9 mouse cellular contexts compared by ENCODE assay signal in the genomic region with DNA sequence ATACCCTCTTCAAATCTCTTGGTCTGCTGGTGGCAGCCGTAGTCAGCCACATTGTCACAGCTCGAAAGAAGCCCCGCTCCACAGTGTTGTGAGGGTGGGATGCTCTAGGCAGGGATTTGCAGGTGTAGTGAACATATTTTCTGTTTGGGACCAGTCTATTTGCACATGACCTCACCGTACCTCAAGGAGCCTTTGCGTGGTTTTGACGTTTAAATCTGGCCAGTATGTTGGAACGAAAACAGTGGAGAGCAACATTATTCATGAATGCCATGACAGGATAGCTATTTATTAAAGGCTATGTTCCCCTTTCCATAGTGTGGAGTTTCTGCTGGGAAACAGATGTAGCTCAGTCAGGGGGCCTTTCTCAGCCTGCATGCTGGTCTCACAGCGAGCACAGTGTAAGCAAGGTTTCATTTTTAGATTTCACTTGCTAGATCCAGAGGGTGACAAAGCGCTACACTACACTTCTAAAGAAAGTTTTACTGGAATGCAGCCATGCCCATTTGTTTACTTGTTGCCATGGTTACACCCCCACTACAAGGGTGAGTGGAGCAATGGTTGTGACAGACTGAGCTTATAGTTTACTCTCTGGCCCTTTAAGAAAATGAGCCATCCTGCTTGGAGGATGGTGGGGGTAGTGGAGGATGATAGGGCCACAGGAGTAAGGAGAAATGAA. TPM values are rescaled to one million over a fixed set of nuclear protein-coding genes. Genes with fewer than 3 reads are reported as not detected.
DNase-seq lines count a peak whose midpoint lies in the region; ATAC-seq and TF ChIP-seq lines count a peak whose summit lies in the region.
"Had no signal": no experiment of that assay in that cellular context is flagged by ENCODE, and none has a peak within 500 bp of the region (broad histone marks: within the 10 kb centered on the region; RNA-seq: fewer than 3 reads in every experiment).

No protein-coding gene starts in this region.

- no peak overlapping the region for H3K27ac ChIP-seq in forebrain, embryonic 14.5 days (ENCODE audit: low read depth, low read length)
- H3K27ac ChIP-seq in limb, embryonic 14.5 days (replicated peaks; ENCODE audit: low read depth, low read length), result no peak overlapping the region

- H3K9ac ChIP-seq in forebrain, embryonic 14.5 days (ENCODE audit: low read length), result no peak overlapping the region
- no peak overlapping the region for H3K9ac ChIP-seq in limb, embryonic 14.5 days (ENCODE audit: low read depth, low read length, severe bottlenecking)

- intact Hi-C loops in heart, postnatal 36 days (cut with DNase I), result no loop called here

- no peaks in the 10 kb centered on the region for H3K27me3 ChIP-seq in forebrain, embryonic 14.5 days (replicated peaks; ENCODE audit: control insufficient read depth, insufficient read depth, low read length)
- no peaks in the 10 kb centered on the region for H3K27me3 ChIP-seq in limb, embryonic 14.5 days (ENCODE audit: control insufficient read depth, insufficient read depth, low read length)

- TF ChIP-seq POLR2A in limb, embryonic 14.5 days (IDR thresholded peaks at IDR 0.05; ENCODE audit: borderline replicate concordance, extremely low read depth, insufficient read depth, insufficient read length), result no peak

- no peaks in the 10 kb centered on the region for H3K36me3 ChIP-seq in forebrain, embryonic 14.5 days (ENCODE audit: control insufficient read depth, insufficient read depth, low read length)
- H3K36me3 ChIP-seq in limb, embryonic 14.5 days (ENCODE audit: control insufficient read depth, insufficient read depth, low read length), result no peaks in the 10 kb centered on the region

- H3K4me1 ChIP-seq in forebrain, embryonic 14.5 days (ENCODE audit: control insufficient read depth, insufficient read depth, low read length), result peaks cover 4% of the 10 kb centered on the region; the same call in 1 of the 2 replicates
- no peaks in the 10 kb centered on the region for H3K4me1 ChIP-seq in limb, embryonic 14.5 days (ENCODE audit: control insufficient read depth, insufficient read depth, low read length)

- no peak overlapping the region for H3K4me2 ChIP-seq in forebrain, embryonic 14.5 days (ENCODE audit: low read length)
- no peak overlapping the region for H3K4me2 ChIP-seq in limb, embryonic 14.5 days (replicated peaks; ENCODE audit: low read depth, low read length, severe bottlenecking)

- no peaks in the 10 kb centered on the region for H3K9me3 ChIP-seq in forebrain, embryonic 14.5 days (replicated peaks; ENCODE audit: control insufficient read depth, low read length)
- no peaks in the 10 kb centered on the region for H3K9me3 ChIP-seq in limb, embryonic 14.5 days (ENCODE audit: control insufficient read depth, low read length)

- peak; percentile 63 to 68 for DNase-seq in heart, adult 18-20 months
- no peak for DNase-seq in heart, postnatal 36 days
- peak; percentile 58 for DNase-seq in Muller cell, postnatal 12 days (ENCODE audit: inconsistent ontology term)
- peak; percentile 85 for DNase-seq in forebrain, embryonic 14.5 days (ENCODE audit: low spot score)
- DNase-seq in limb, embryonic 14.5 days (ENCODE audit: low spot score), result peak; percentile 41
- no peak for DNase-seq in spleen, postnatal 36 days (ENCODE audit: low spot score in 2 of 2)
- no peak for DNase-seq in liver

- no peak overlapping the region for H3K4me3 ChIP-seq in forebrain, embryonic 14.5 days (ENCODE audit: low read depth, low read length)
- H3K4me3 ChIP-seq in limb, embryonic 14.5 days (replicated peaks; ENCODE audit: low read length), result no peak overlapping the region

- peak; percentile 80 for ATAC-seq in forebrain, embryonic 14.5 days
- ATAC-seq in limb, embryonic 14.5 days (ENCODE audit: low FRiP score, low read depth), result peak; percentile 34; the same call in 1 of the 2 replicates
- no peak for ATAC-seq in CD4-positive, CD25-positive, alpha-beta regulatory T cell, adult 4 months

- 51% methylated on average over 9 of the region's 9 CpGs for WGBS in forebrain, embryonic 14.5 days
- WGBS in limb, embryonic 14.5 days, result 67% methylated on average over 9 of the region's 9 CpGs

RNA-seq across cellular contexts. Expression of gene Arhgap44, which starts 52.3 kb away (rescaled TPM):
- 10 to 100 TPM; 21.5 to 23.3 TPM for total RNA-seq in heart, adult 18-20 months (2021)
- 10 to 100 TPM; 20.8 to 24.3 TPM for total RNA-seq in heart, postnatal 36 days (2021)
- 8.5 and 10.6 TPM in 2 replicates for polyA plus RNA-seq in forebrain, embryonic 14.5 days (2014; fragmentation: Nextera tagmentation; extraction: Ambion mirVana)
- 5.0 and 6.7 TPM in 2 replicates for polyA plus RNA-seq in limb, embryonic 14.5 days (2012; rRNA removed)
- polyA plus RNA-seq in limb, embryonic 14.5 days (2014; fragmentation: Nextera tagmentation; extraction: Ambion mirVana), result 6.2 and 7.0 TPM in 2 replicates
- under 1 TPM; 0.29 to 0.31 TPM for polyA plus RNA-seq in CD4-positive, CD25-positive, alpha-beta regulatory T cell, adult 4 months (2017; shearing (Covaris generic))

RNA-seq across cellular contexts. Expression of gene Myocd, which starts 54.7 kb away (rescaled TPM):
- total RNA-seq in heart, adult 18-20 months (2021), result 10 to 100 TPM; 65.5 to 66.9 TPM
- 10 to 100 TPM; 69.4 to 81.2 TPM for total RNA-seq in heart, postnatal 36 days (2021)
- polyA plus RNA-seq in forebrain, embryonic 14.5 days (2014; fragmentation: Nextera tagmentation; extraction: Ambion mirVana), result 0.33 TPM in 1 of 2 replicates, not detected in the other
- 0.39 and 0.59 TPM in 2 replicates for polyA plus RNA-seq in limb, embryonic 14.5 days (2012; rRNA removed)
- 0.50 and 0.75 TPM in 2 replicates for polyA plus RNA-seq in limb, embryonic 14.5 days (2014; fragmentation: Nextera tagmentation; extraction: Ambion mirVana)
- polyA plus RNA-seq in CD4-positive, CD25-positive, alpha-beta regulatory T cell, adult 4 months (2017; shearing (Covaris generic)), result under 1 TPM in 1 of 2 experiments, not detected in 1; 0.15 TPM

RNA-seq across cellular contexts. Expression of gene 1700086D15Rik, which starts 55.4 kb away (rescaled TPM):
- not detected for total RNA-seq in heart, adult 18-20 months (2021)
- not detected for total RNA-seq in heart, postnatal 36 days (2021)
- polyA plus RNA-seq in forebrain, embryonic 14.5 days (2014; fragmentation: Nextera tagmentation; extraction: Ambion mirVana), result not detected in 2 replicates
- 0.12 and 0.16 TPM in 2 replicates for polyA plus RNA-seq in limb, embryonic 14.5 days (2012; rRNA removed)
- polyA plus RNA-seq in limb, embryonic 14.5 days (2014; fragmentation: Nextera tagmentation; extraction: Ambion mirVana), result not detected in 2 replicates
- polyA plus RNA-seq in CD4-positive, CD25-positive, alpha-beta regulatory T cell, adult 4 months (2017; shearing (Covaris generic)), result not detected
- polyA plus RNA-seq: liver, embryonic 16.5 days had no signal

Comparison
In these comparisons a context has a peak if more than half of its experiments do, and no peak if none do; other contexts are left out.
1. DNase-seq: peak in heart, adult 18-20 months (2 of 2), Muller cell, postnatal 12 days (single experiment), forebrain, embryonic 14.5 days (single experiment) and limb, embryonic 14.5 days (single experiment); none in heart, postnatal 36 days (0 of 2), spleen, postnatal 36 days (0 of 2) and liver (single experiment).